Mouse (Mus musculus) heart, embryonic 14.5 days (tissue): Measurements from ENCODE around the gene Arhgap44. TPM values are rescaled to one million over a fixed set of nuclear protein-coding genes. Genes with fewer than 3 reads are reported as not detected.
A peak's percentile ranks its signal among the peaks of the same experiment; 100 is the strongest.

Source experiments
- ATAC-seq: fragments of 200-750 bp; cut with Nextera tagmentation; 2 replicates; pipeline ENCODE4 v1.8.0; 2017; ENCODE audit warnings: low read depth, moderate TSS enrichment; ENCODE audit not compliant: insufficient number of reproducible peaks, insufficient read depth, low FRiP score
- H3K27ac ChIP-seq, 2 experiments: fragments of 200-500 bp in 1 of 2; fragments of 300-500 bp in 1 of 2; sonication (generic) in 1 of 2; replicated peaks in 1 of 2; 2 replicates each; pipeline ENCODE4 v1.5.1; 2012 to 2014; ENCODE audit warnings: low read depth in 2 of 2, low read length in 2 of 2, control low read depth in 1 of 2, mild to moderate bottlenecking in 1 of 2, mixed read lengths in 1 of 2; ENCODE audit not compliant: control insufficient read depth in 1 of 2, insufficient read depth in 1 of 2
- H3K27me3 ChIP-seq: fragments of 300-500 bp; sonication (generic); 2 replicates; pipeline ENCODE4 v1.6.1; 2014; ENCODE audit warnings: mild to moderate bottlenecking, low read length, control low read depth; ENCODE audit not compliant: control insufficient read depth, insufficient read depth
- H3K36me3 ChIP-seq: fragments of 300-500 bp; sonication (generic); 2 replicates; pipeline ENCODE4 v1.6.1; 2014; ENCODE audit warnings: mild to moderate bottlenecking, control low read depth, low read length, mixed read lengths; ENCODE audit not compliant: control insufficient read depth, insufficient read depth
- H3K4me1 ChIP-seq, 2 experiments: fragments of 200-500 bp in 1 of 2; fragments of 300-500 bp in 1 of 2; sonication (generic) in 1 of 2; 2 replicates each; pipeline ENCODE4 v1.6.1; 2012 to 2014; ENCODE audit warnings: low read length in 2 of 2, control low read depth in 1 of 2, mixed read lengths in 1 of 2; ENCODE audit not compliant: control insufficient read depth in 2 of 2, insufficient read depth in 2 of 2
- H3K4me2 ChIP-seq: fragments of 300-500 bp; sonication (generic); 2 replicates; pipeline ENCODE4 v1.6.1; 2014; ENCODE audit warnings: mild to moderate bottlenecking, low read length
- H3K4me3 ChIP-seq, 2 experiments: fragments of 200-500 bp in 1 of 2; fragments of 300-500 bp in 1 of 2; sonication (generic) in 1 of 2; 2 replicates each; pipeline ENCODE4 v1.5.1; 2012 to 2014; ENCODE audit warnings: low read length in 2 of 2, mild to moderate bottlenecking in 2 of 2, control low read depth in 1 of 2, low read depth in 1 of 2, moderate library complexity in 1 of 2; ENCODE audit not compliant: control insufficient read depth in 1 of 2, insufficient read depth in 1 of 2
- H3K9ac ChIP-seq: fragments of 300-500 bp; sonication (generic); 2 replicates; pipeline ENCODE4 v1.6.1; 2014; ENCODE audit warnings: mild to moderate bottlenecking, low read length
- H3K9me3 ChIP-seq: fragments of 300-500 bp; sonication (generic); 2 replicates; pipeline ENCODE4 v1.6.1; 2016; ENCODE audit warnings: low read length, control low read depth; ENCODE audit not compliant: control insufficient read depth
- WGBS: fragments of 180-500 bp; shearing (Covaris S2); extraction: QIAGEN DNeasy Blood & Tissue Kit; methylation state at CpG from one replicate; pipeline ENCODE4 v1.1.7; 2014; 5-methylcytosine and 5-hydroxymethylcytosine counted together
- polyA plus RNA-seq: library from polyadenylated mRNA; unstranded; fragments of >200 nt; fragmentation: Nextera tagmentation; extraction: Ambion mirVana; gene quantifications from 2 replicates; pipeline ENCODE4 v1.2.1, GENCODE M21; 2014

The Arhgap44 gene
- polyA plus RNA-seq, 1 experiment from 2014 or later, result 14.0 TPM

DNA sequence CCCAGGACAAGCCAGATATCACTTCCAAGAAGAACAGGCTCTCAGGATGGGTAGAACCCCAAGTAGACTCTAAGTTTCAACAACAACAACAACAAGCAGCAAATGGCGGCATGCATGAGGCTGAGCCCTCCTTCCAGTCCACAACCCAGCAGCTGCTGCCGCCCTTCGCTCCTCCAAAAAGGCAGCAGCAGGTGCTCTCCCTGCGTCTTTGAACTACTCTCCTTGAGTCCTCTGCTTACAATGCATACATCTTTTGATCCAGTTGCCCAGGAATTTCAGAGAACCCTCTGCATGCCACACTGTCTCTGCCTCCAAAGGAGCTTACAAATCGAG, 4.1 kb downstream of the Arhgap44 start:
- WGBS, result 91% methylated on average over 5 of the region's 5 CpGs
- Histone ChIP-seq H3K9ac (no peak overlapping the region), H3K9me3 (no peaks in the 10 kb centered on the region), H3K27ac (no peak overlapping the region), H3K4me2 (no peak overlapping the region), H3K36me3 (no peaks in the 10 kb centered on the region), H3K27me3 (no peaks in the 10 kb centered on the region), H3K4me3 (no peak overlapping the region), H3K4me1 (peaks cover 21 to 32% of the 10 kb centered on the region in 2 experiments)
- no peak for ATAC-seq

DNA sequence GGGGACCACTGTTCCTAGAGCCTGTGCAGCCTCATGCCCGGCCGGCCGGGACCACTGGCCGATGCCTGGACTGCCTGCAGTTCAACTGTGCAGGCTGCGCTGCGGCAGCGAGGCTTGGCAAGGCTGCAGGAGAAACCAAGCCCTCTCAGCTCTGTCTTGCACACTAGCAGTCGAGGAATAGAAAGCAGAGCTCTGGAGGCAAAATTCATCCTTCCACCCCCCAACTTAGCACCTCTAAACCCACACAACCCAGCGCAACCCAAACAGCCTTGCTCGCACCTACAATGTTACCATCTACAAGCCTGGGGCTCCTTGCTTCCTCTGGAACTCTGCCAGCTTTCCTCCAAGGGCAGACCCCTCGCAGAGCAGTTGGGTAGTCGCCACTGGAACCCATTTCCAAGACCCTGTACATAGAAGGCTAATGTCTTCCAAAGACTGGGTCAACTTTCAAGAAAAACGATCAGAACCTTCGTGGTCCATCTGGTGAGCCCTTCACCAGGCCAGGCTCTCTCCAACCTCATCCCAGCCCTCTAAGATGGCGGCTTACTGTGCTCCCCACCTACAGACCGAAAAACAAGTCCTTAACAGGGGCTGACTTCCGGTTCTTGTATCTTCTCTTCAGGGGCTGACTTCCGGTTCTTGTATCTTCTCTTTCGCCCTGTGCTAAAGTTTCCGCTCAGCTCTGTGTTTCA, 4.6 kb downstream of the Arhgap44 start:
- Histone ChIP-seq H3K9ac (0 out of 2 replicates have a peak overlapping the region, but pooled peaks have one; percentile 4), H3K4me3 (no peak overlapping the region), H3K9me3 (no peaks in the 10 kb centered on the region), H3K27me3 (no peaks in the 10 kb centered on the region), H3K4me2 (no peak overlapping the region), H3K27ac (no peak overlapping the region), H3K36me3 (no peaks in the 10 kb centered on the region), H3K4me1 (peaks cover 21 to 35% of the 10 kb centered on the region in 2 experiments)
- 88% methylated on average over 20 of the region's 20 CpGs for WGBS
- no peak for ATAC-seq

DNA sequence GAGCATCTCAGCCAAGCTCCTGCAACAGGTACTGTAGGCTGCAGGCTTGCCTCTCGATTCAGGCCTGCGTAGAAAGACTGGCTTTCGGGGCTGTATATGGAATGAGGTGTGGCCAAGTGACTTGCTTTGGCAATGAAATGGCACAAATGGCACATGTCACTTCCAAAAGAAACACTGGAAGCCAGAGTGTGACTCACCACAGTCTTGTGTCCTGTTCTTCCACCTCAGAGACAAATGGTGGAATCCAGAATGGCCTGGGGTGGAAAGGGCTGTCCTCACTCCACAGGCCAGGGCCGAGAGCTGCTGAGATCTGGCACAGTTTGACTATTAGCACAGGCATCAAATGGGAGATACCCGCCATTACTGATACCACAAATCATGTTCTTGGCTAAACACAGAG, 9.8 kb downstream of the Arhgap44 start:
- H3K4me1 ChIP-seq, result peaks cover 18 to 31% of the 10 kb centered on the region in 2 experiments
- H3K4me2 ChIP-seq, result no peak overlapping the region
- WGBS, result 81% methylated on average over 5 of the region's 5 CpGs
- H3K9ac ChIP-seq, result no peak overlapping the region
- no peak overlapping the region for H3K27ac ChIP-seq
- no peaks in the 10 kb centered on the region for H3K27me3 ChIP-seq
- H3K36me3 ChIP-seq, result 0 out of 2 replicates have a peak, but pooled peaks cover 5% of the 10 kb centered on the region
- no peaks in the 10 kb centered on the region for H3K9me3 ChIP-seq
- no peak for ATAC-seq
- no peak overlapping the region for H3K4me3 ChIP-seq

DNA sequence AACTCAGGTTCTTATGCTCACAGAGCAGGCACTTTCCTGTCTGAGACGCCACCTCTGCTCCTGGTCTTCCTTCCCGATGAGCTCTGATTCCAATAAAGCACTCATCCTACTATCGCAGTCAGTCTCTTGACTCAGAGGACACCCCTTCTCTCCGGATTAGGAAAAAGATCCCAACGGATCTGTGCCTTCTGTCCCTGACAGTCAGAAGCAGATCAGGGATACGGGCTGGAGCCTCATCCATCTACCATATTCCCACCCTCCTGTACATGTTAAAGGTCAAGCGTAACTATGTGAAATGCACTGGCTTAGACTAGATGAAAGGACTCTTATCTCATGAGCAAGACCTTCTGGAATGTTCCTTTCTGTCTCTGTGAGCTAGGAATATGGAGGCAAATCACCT, 14.3 kb downstream of the Arhgap44 start:
- Histone ChIP-seq H3K27ac (0 out of 4 replicates have a peak overlapping the region, but pooled peaks of 1 of the 2 experiments have one; percentile 2), H3K9me3 (no peaks in the 10 kb centered on the region), H3K4me2 (no peak overlapping the region), H3K4me1 (peaks cover 20 to 32% of the 10 kb centered on the region in 2 experiments), H3K4me3 (no peak overlapping the region), H3K9ac (no peak overlapping the region), H3K27me3 (no peaks in the 10 kb centered on the region), H3K36me3 (0 out of 2 replicates have a peak, but pooled peaks cover 5% of the 10 kb centered on the region)
- 58% methylated on average over 7 of the region's 7 CpGs for WGBS
- ATAC-seq, result no peak

DNA sequence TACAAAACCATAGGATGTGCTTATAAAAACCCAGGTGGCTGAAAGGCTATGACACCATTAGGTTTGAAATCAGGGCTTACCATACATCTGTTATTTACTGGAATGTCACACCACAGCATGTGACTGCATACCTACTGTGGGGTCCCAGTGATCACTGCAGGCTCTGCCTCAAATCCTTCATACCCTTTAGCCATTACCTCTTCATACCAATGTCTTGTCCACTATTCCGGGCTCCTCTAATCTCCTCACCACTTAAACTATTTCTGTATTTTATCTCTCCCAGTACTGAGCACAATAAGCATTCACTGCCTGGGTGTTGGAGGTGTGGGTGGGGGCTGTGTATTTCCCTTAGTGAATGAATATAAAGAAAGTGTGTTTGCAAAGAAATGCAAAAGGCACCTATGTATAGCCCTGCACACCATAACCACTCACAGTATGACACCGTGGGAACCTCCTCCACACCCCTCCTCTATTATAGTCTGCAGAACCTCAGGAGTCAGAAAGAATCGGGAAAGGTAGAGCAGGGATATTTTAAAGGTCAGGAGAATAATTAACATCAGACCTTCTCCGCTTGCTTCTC, 19.8 kb downstream of the Arhgap44 start:
- H3K27ac ChIP-seq, result peak overlapping the region; percentile 70 to 82
- H3K9ac ChIP-seq, result 0 out of 2 replicates have a peak overlapping the region, but pooled peaks have one; percentile 22
- H3K4me2 ChIP-seq, result peak overlapping the region; percentile 42
- peaks cover 14 to 31% of the 10 kb centered on the region in 2 experiments for H3K4me1 ChIP-seq
- ATAC-seq, result peak; percentile 49; the same call in 1 of the 2 replicates
- no peaks in the 10 kb centered on the region for H3K36me3 ChIP-seq
- no peaks in the 10 kb centered on the region for H3K9me3 ChIP-seq
- peak overlapping the region in 1 of 2 experiments; percentile 3; a peak in 1 of 4 replicates for H3K4me3 ChIP-seq
- 23% methylated on average over 4 of the region's 4 CpGs for WGBS
- H3K27me3 ChIP-seq, result no peaks in the 10 kb centered on the region

DNA sequence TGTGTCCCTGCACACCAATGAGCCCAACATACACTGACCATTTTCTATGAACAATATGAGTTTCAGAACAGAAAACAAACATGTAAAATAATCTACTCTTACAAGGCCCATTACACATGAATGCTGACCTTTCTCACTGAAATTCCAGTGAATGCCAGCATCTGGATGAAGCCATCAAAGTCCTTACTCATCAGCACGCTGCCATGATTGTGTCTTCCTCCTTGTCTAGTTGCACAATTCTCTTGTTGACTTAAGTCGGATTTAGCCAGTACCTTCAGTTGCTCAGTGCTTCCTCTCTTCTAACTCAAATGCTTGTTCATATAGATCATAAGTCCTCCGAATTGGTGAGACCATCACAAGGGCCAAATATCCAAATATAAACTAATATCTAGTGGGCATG, 23.7 kb downstream of the Arhgap44 start:
- no peak overlapping the region for H3K9ac ChIP-seq
- no peak overlapping the region for H3K27ac ChIP-seq
- no peaks in the 10 kb centered on the region for H3K9me3 ChIP-seq
- H3K4me3 ChIP-seq, result no peak overlapping the region
- peaks cover 13 to 28% of the 10 kb centered on the region in 2 experiments for H3K4me1 ChIP-seq
- no peak overlapping the region for H3K4me2 ChIP-seq
- 90% methylated on average over 3 of the region's 3 CpGs for WGBS
- H3K36me3 ChIP-seq, result no peaks in the 10 kb centered on the region
- H3K27me3 ChIP-seq, result no peaks in the 10 kb centered on the region
- ATAC-seq, result no peak

DNA sequence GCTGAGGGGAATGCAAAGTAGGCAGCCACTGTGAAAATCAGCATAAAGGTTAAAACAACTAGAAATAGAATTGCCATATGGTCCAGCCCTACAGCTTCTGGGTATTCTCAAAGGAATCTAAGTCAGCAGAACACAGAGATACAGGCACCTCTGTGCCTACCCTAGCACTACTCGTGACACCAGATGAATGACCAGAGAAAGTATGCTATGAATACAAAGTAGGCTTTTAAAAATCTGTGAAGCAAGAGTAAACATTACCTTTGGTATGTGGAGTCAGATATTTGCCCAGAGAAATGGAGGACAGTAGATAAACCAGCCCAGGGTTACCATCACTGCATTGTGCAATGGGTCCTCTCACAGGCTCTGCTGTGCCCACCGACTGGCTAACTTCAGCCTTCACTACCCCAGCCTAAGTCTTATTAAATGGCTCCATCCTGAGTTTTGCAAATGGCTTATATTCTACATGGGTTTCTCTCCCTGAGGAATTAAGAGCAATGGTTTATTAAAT, 25.6 kb downstream of the Arhgap44 start:
- Histone ChIP-seq H3K36me3 (no peaks in the 10 kb centered on the region), H3K9me3 (no peaks in the 10 kb centered on the region), H3K9ac (no peak overlapping the region), H3K27ac (no peak overlapping the region), H3K4me2 (no peak overlapping the region), H3K4me3 (no peak overlapping the region), H3K27me3 (no peaks in the 10 kb centered on the region), H3K4me1 (peaks cover 10 to 13% of the 10 kb centered on the region in 2 experiments)
- 53% methylated on average over 2 of the region's 2 CpGs for WGBS
- no peak for ATAC-seq
